Mouse (Mus musculus) heart, postnatal 0 days (tissue): ENCODE measurements around the gene 2300009A05Rik.

Experiments used
- CTCF ChIP-seq: IDR thresholded peaks from 2 replicates; pipeline ENCODE4 v1.5.1; 2016; ENCODE audit warnings: antibody characterized with exemption, control low read depth, low read depth
- EP300 ChIP-seq: IDR thresholded peaks from 2 replicates; pipeline ENCODE4 v1.6.1; 2016; ENCODE audit warnings: antibody characterized with exemption, low read depth

DNA sequence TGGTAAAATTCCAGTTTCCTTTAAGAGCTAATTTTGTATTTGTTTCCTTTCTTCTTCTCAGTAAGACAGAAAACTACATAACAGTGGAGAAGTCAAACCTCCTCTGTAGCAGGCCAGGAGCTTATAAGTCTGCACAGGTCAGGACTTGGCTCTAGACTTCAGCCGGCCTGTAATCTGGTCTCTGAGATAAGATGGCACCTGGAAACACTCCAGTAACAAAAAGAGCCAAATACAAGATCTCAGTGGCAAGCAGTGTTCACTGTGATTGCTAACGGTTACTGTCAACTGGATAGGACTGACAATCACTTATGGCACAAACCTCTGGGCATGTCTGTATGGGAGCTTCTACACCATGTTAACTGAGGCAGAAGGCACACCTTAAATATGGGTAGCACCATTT is 25.7 kb downstream of the 2300009A05Rik start:
- no peak for TF ChIP-seq CTCF
- no peak for TF ChIP-seq EP300
